Mouse (Mus musculus) olfactory bulb, adult 2 months (tissue): Measurements from ENCODE around the gene Car8. TPM values are rescaled to one million over a fixed set of nuclear protein-coding genes. Genes with fewer than 3 reads are reported as not detected.

Experiments
- H3K27ac ChIP-seq: fragments of 200-500 bp; 2 replicates; pipeline ENCODE4 v1.5.1; 2012; ENCODE audit warnings: low read depth, low read length; ENCODE audit not compliant: insufficient read depth
- H3K4me1 ChIP-seq: fragments of 200-500 bp; 2 replicates; pipeline ENCODE4 v1.6.1; 2012; ENCODE audit warnings: low read length; ENCODE audit not compliant: control insufficient read depth, insufficient read depth
- H3K4me3 ChIP-seq: fragments of 200-500 bp; 2 replicates; pipeline ENCODE4 v1.5.1; 2012; ENCODE audit warnings: mild to moderate bottlenecking, low read depth, low read length, moderate library complexity; ENCODE audit not compliant: insufficient read depth
- CTCF ChIP-seq: fragments of 200-500 bp; IDR thresholded peaks from 2 replicates; pipeline ENCODE4 v1.5.1; 2012; ENCODE audit warnings: low read depth, mild to moderate bottlenecking, low read length, moderate library complexity; ENCODE audit not compliant: insufficient read depth
- POLR2A ChIP-seq: fragments of 200-500 bp; IDR thresholded peaks from 2 replicates; pipeline ENCODE4 v1.6.1; 2012; ENCODE audit warnings: mild to moderate bottlenecking, low read depth, low read length, moderate library complexity; ENCODE audit not compliant: insufficient read depth
- WGBS: fragments of 180-500 bp; shearing (Covaris S2); methylation state at CpG from one replicate; pipeline ENCODE4 v1.1.7; 2018; 5-methylcytosine and 5-hydroxymethylcytosine counted together
- polyA plus RNA-seq: library from polyadenylated mRNA; stranded (reverse); fragments of >200 nt; gene quantifications from 2 replicates; pipeline ENCODE4 v1.2.4, GENCODE M21; 2012; ENCODE audit warnings: low replicate concordance; ENCODE audit not compliant: missing spikeins, insufficient read depth, insufficient read length

Gene Car8
- polyA plus RNA-seq, 1 experiment: not detected

- TF ChIP-seq CTCF (no peak), POLR2A (no peak)
- WGBS: 90% methylated on average over 5 of the region's 5 CpGs
- no peaks in the 10 kb centered on the region for H3K4me1 ChIP-seq
- no peak overlapping the region for H3K27ac ChIP-seq
- H3K4me3 ChIP-seq: no peak overlapping the region
Observed at GRCm38 (mm10) chr4:8231291-8231871, 7.5 kb downstream of the Car8 start.

GRCm38 (mm10) chr4:8229661-8230298 lies 9.1 kb downstream of the Car8 start:
- no peak overlapping the region for H3K4me3 ChIP-seq
- WGBS: 70% methylated on average over 3 of the region's 3 CpGs
- no peaks in the 10 kb centered on the region for H3K4me1 ChIP-seq
- TF ChIP-seq CTCF: no peak
- TF ChIP-seq POLR2A: no peak
- H3K27ac ChIP-seq: no peak overlapping the region

GRCm38 (mm10) chr4:8218941-8219340 lies 19.9 kb downstream of the Car8 start:
- WGBS: 88% methylated on average over 8 of the region's 8 CpGs

GRCm38 (mm10) chr4:8218004-8218403 lies 20.8 kb downstream of the Car8 start:
- no peak for TF ChIP-seq POLR2A
- no peak for TF ChIP-seq CTCF
- Histone ChIP-seq H3K27ac (no peak overlapping the region), H3K4me1 (peaks cover 9% of the 10 kb centered on the region), H3K4me3 (no peak overlapping the region)
- WGBS: 79% methylated on average over 3 of the region's 3 CpGs

More at GRCm38 (mm10) chr4:8218941-8219340, 19.9 kb downstream of the Car8 start:
- Histone ChIP-seq H3K4me3 (no peak overlapping the region), H3K4me1 (peaks cover 9% of the 10 kb centered on the region), H3K27ac (no peak overlapping the region)
- TF ChIP-seq CTCF: no peak

- Histone ChIP-seq H3K4me1 (peaks cover 9% of the 10 kb centered on the region), H3K27ac (no peak overlapping the region), H3K4me3 (no peak overlapping the region)
- TF ChIP-seq POLR2A: no peak
- TF ChIP-seq CTCF: no peak
- WGBS: 90% methylated on average over 5 of the region's 5 CpGs
Observed at GRCm38 (mm10) chr4:8217272-8217671, 21.6 kb downstream of the Car8 start.

- no peak for TF ChIP-seq CTCF
- no peak for TF ChIP-seq POLR2A
- Histone ChIP-seq H3K4me3 (no peak overlapping the region), H3K27ac (no peak overlapping the region), H3K4me1 (peaks cover 9% of the 10 kb centered on the region)
- 39% methylated on average over 6 of the region's 6 CpGs for whole genome bisulfite sequencing
Observed at GRCm38 (mm10) chr4:8216551-8216950, 22.3 kb downstream of the Car8 start.

GRCm38 (mm10) chr4:8213661-8214060 lies 25.2 kb downstream of the Car8 start:
- 69% methylated on average over 2 of the region's 2 CpGs for WGBS
- Histone ChIP-seq H3K4me3 (no peak overlapping the region), H3K4me1 (peaks cover 6% of the 10 kb centered on the region; the same call in 1 of the 2 replicates), H3K27ac (no peak overlapping the region)
- TF ChIP-seq POLR2A (no peak), CTCF (no peak)

GRCm38 (mm10) chr4:8212873-8213569 lies 25.8 kb downstream of the Car8 start:
- peaks cover 6% of the 10 kb centered on the region; the same call in 1 of the 2 replicates for H3K4me1 ChIP-seq
- H3K27ac ChIP-seq: no peak overlapping the region
- TF ChIP-seq CTCF (no peak), POLR2A (no peak)
- 65% methylated on average over 8 of the region's 8 CpGs for WGBS
- H3K4me3 ChIP-seq: no peak overlapping the region

- no peak for TF ChIP-seq POLR2A
- no peak for TF ChIP-seq CTCF
- 96% methylated on average over 2 of the region's 2 CpGs for WGBS
- Histone ChIP-seq H3K27ac (no peak overlapping the region), H3K4me1 (no peaks in the 10 kb centered on the region), H3K4me3 (no peak overlapping the region)
Observed at GRCm38 (mm10) chr4:8210452-8210851, 28.4 kb downstream of the Car8 start.
